7 mouse cellular contexts compared by ENCODE assay signal in genomic region chr19:37077258-37077657, GRCm38 (mm10).
DNase-seq lines count a peak whose midpoint lies in the region; TF ChIP-seq lines count a peak whose summit lies in the region.
"Not testable (repeated sequence)": the region's sequence is repeated elsewhere in the genome, so short reads cannot be mapped to it uniquely, and the experiment has no call there.

No protein-coding gene starts in this region.

- TF ChIP-seq POLR2A in heart, adult 2 months (IDR thresholded peaks at IDR 0.05; ENCODE audit: insufficient read depth, low read depth, low read length) = peak; percentile 43; the same call in 1 of the 2 replicates
- not testable (repeated sequence) for TF ChIP-seq POLR2A in kidney, adult 2 months (IDR thresholded peaks at IDR 0.05; ENCODE audit: low read depth, low read length); olfactory bulb, adult 2 months (IDR thresholded peaks at IDR 0.05; ENCODE audit: insufficient read depth, low read depth, low read length)

- peak overlapping the region; percentile 78 for H3K27ac ChIP-seq in heart, adult 2 months
- H3K27ac ChIP-seq in kidney, adult 2 months (ENCODE audit: insufficient read depth, low read depth, low read length) = peak overlapping the region; percentile 53
- peak overlapping the region; percentile 84 for H3K27ac ChIP-seq in left cerebral cortex, adult 2 months
- 0 out of 2 replicates have a peak overlapping the region, but pooled peaks have one; percentile 41 for H3K27ac ChIP-seq in olfactory bulb, adult 2 months (ENCODE audit: insufficient read depth, low read depth, low read length)

- TF ChIP-seq CTCF in heart, adult 2 months (IDR thresholded peaks at IDR 0.05); kidney, adult 2 months (conservative IDR thresholded peaks at IDR 0.05; ENCODE audit: insufficient read depth, insufficient read length, low read depth, low read length); left cerebral cortex, adult 2 months (IDR thresholded peaks at IDR 0.05); olfactory bulb, adult 2 months (IDR thresholded peaks at IDR 0.05; ENCODE audit: insufficient read depth, low read depth, low read length): not testable (repeated sequence)

- peak; percentile 69 for DNase-seq in cerebellum, adult 11 months
- peak; percentile 88 for DNase-seq in cerebellum, adult 9-11 months
- peak; percentile 63 for DNase-seq in gastrocnemius, adult 18-20 months (ENCODE audit: low spot score)
- peak in 1 of 2 experiments; percentile 63 for DNase-seq in heart, adult 2 months
- peak; percentile 72 for DNase-seq in kidney, adult 2 months
- not testable (repeated sequence) for DNase-seq in left cerebral cortex, adult 2 months (ENCODE audit: extremely low spot score in 1 of 2, low spot score in 2 of 2)

- TF ChIP-seq EP300 in heart, adult 2 months (IDR thresholded peaks at IDR 0.05; ENCODE audit: insufficient read depth, low read depth, low read length) = peak; percentile 80

- not testable (repeated sequence) for H3K79me2 ChIP-seq in heart, adult 2 months (replicated peaks; ENCODE audit: control insufficient read depth, insufficient read depth, low read length)

- intact Hi-C loops in heart, adult 2 months (cut with DNase I) = loop anchor here (5.0 kb wide), 2 partner anchors 55 to 130 kb away; partner anchors contain the start of genes Cpeb3 and March5
- intact Hi-C loops in left cerebral cortex, adult 2 months (cut with DNase I) = loop anchor here (2.0 kb wide), 1 partner anchor 100 kb away; no protein-coding TSS in a partner anchor

- H3K27me3 ChIP-seq in heart, adult 2 months (ENCODE audit: control insufficient read depth, insufficient read depth, low read length); kidney, adult 2 months (replicated peaks; ENCODE audit: control insufficient read depth, insufficient read depth, low read length): not testable (repeated sequence)

- not testable (repeated sequence) for H3K4me3 ChIP-seq in heart, adult 2 months; left cerebral cortex, adult 2 months; olfactory bulb, adult 2 months (ENCODE audit: insufficient read depth, low read depth, low read length)
- peak overlapping the region; percentile 12; the same call in 1 of the 2 replicates for H3K4me3 ChIP-seq in kidney, adult 2 months (ENCODE audit: insufficient read depth, low read depth, low read length)

- H3K36me3 ChIP-seq in heart, adult 2 months (ENCODE audit: control insufficient read depth, insufficient read depth, low read length) = peaks cover 24% of the 10 kb centered on the region
- not testable (repeated sequence) for H3K36me3 ChIP-seq in kidney, adult 2 months (ENCODE audit: control insufficient read depth, insufficient read depth, low read length)

- WGBS in heart, adult 2 months = 47% methylated on average over 4 of the region's 4 CpGs
- WGBS in kidney, adult 2 months = 55% methylated on average over 4 of the region's 4 CpGs
- WGBS in olfactory bulb, adult 2 months = 61% methylated on average over 4 of the region's 4 CpGs

- peaks cover 17% of the 10 kb centered on the region for H3K4me1 ChIP-seq in heart, adult 2 months (ENCODE audit: control insufficient read depth, insufficient read depth, low read length)
- H3K4me1 ChIP-seq in kidney, adult 2 months (ENCODE audit: control insufficient read depth, insufficient read depth, low read length) = peaks cover 31% of the 10 kb centered on the region; the same call in 1 of the 2 replicates
- peaks cover 31% of the 10 kb centered on the region for H3K4me1 ChIP-seq in olfactory bulb, adult 2 months (ENCODE audit: control insufficient read depth, insufficient read depth, low read length)

- H3K9ac ChIP-seq in heart, adult 2 months (ENCODE audit: low read depth, low read length) = not testable (repeated sequence)
